Mouse (Mus musculus) bone marrow macrophage, adult 2 months (primary cell): ENCODE measurements around the gene Map6.

Source experiments
- CTCF ChIP-seq: IDR thresholded peaks from 2 replicates; pipeline ENCODE4 v1.5.1; 2012; ENCODE audit warnings: low read depth, mild to moderate bottlenecking, low read length, moderate library complexity
- POLR2A ChIP-seq: IDR thresholded peaks from 2 replicates; pipeline ENCODE4 v1.6.1; 2012; ENCODE audit warnings: mild to moderate bottlenecking, low read depth, low read length, borderline replicate concordance

- TF ChIP-seq CTCF (no peak), POLR2A (no peak)
Observed at GRCm38 (mm10) chr7:99294198-99294780, 27.0 kb downstream of the Map6 start.
